Mouse (Mus musculus) heart, embryonic 11.5 days (tissue): ENCODE data around the gene Atg4c. TPM values are rescaled to one million over a fixed set of nuclear protein-coding genes. Genes with fewer than 3 reads are reported as not detected.

Experiments
- ATAC-seq: fragments of 200-750 bp; cut with Nextera tagmentation; replicated peaks from 2 replicates; pipeline ENCODE4 v1.8.0; 2017; ENCODE audit warnings: moderate library complexity; ENCODE audit not compliant: insufficient number of reproducible peaks, low FRiP score, low TSS enrichment
- H3K27ac ChIP-seq: fragments of 300-500 bp; sonication (generic); 2 replicates; pipeline ENCODE4 v1.5.1; 2014; ENCODE audit warnings: mild to moderate bottlenecking, low read depth, low read length
- H3K27me3 ChIP-seq: fragments of 300-500 bp; sonication (generic); 2 replicates; pipeline ENCODE4 v1.6.1; 2014; ENCODE audit warnings: mild to moderate bottlenecking, low read length, mixed read lengths; ENCODE audit not compliant: control insufficient read depth, insufficient read depth
- H3K36me3 ChIP-seq: fragments of 300-500 bp; sonication (generic); 2 replicates; pipeline ENCODE4 v1.6.1; 2014; ENCODE audit warnings: mild to moderate bottlenecking, low read length, moderate library complexity, mixed read lengths; ENCODE audit not compliant: control insufficient read depth, insufficient read depth
- H3K4me1 ChIP-seq: fragments of 300-500 bp; sonication (generic); 2 replicates; pipeline ENCODE4 v1.6.1; 2014; ENCODE audit warnings: low read length; ENCODE audit not compliant: control insufficient read depth, insufficient read depth
- H3K4me2 ChIP-seq: fragments of 300-500 bp; sonication (generic); 2 replicates; pipeline ENCODE4 v1.6.1; 2014; ENCODE audit warnings: mild to moderate bottlenecking, moderate library complexity
- H3K4me3 ChIP-seq: fragments of 300-500 bp; sonication (generic); 2 replicates; pipeline ENCODE4 v1.5.1; 2014; ENCODE audit warnings: low read depth, low read length
- H3K9ac ChIP-seq: fragments of 300-500 bp; sonication (generic); 2 replicates; pipeline ENCODE4 v1.6.1; 2014; ENCODE audit warnings: mild to moderate bottlenecking, low read depth, low read length, moderate library complexity
- H3K9me3 ChIP-seq: fragments of 300-500 bp; sonication (generic); replicated peaks from 2 replicates; pipeline ENCODE4 v1.6.1; 2016; ENCODE audit warnings: low read length; ENCODE audit not compliant: control insufficient read depth
- WGBS: fragments of 180-500 bp; shearing (Covaris S2); extraction: QIAGEN DNeasy Blood & Tissue Kit; methylation state at CpG from one replicate; pipeline ENCODE4 v1.1.7; 2014; ENCODE audit not compliant: insufficient replicate concordance; 5-methylcytosine and 5-hydroxymethylcytosine counted together
- polyA plus RNA-seq: library from polyadenylated mRNA; unstranded; fragments of >200 nt; fragmentation: Nextera tagmentation; extraction: Ambion mirVana; gene quantifications from 2 replicates; pipeline ENCODE4 v1.2.1, GENCODE M21; 2014

Atg4c gene
- polyA plus RNA-seq, result 11.0 and 12.4 TPM in 2 replicates

- Histone ChIP-seq H3K4me1 (no peaks in the 10 kb centered on the region; the same call in 1 of the 2 replicates), H3K4me3 (peak within 1 kb of the TSS; percentile 77), H3K27me3 (no peaks in the 10 kb centered on the region), H3K9me3 (no peaks in the 10 kb centered on the region), H3K36me3 (no peaks in the 10 kb centered on the region), H3K9ac (peak within 1 kb of the TSS; percentile 94), H3K4me2 (peak within 1 kb of the TSS; percentile 65), H3K27ac (peak within 1 kb of the TSS; percentile 93)
- under 1% methylated on average over 44 of the region's 50 CpGs for WGBS
- ATAC-seq, result peak; percentile 96
These were observed at the start of gene Atg4c for GRCm38 (mm10) chr4:99193810-99194582. TSS of gene Atg4c (plus strand) at chr4:99193934.

GRCm38 (mm10) chr4:99151434-99151833 lies 42.3 kb upstream of the Atg4c start:
- Histone ChIP-seq H3K27ac (no peak overlapping the region), H3K9me3 (no peaks in the 10 kb centered on the region), H3K4me2 (no peak overlapping the region), H3K27me3 (no peaks in the 10 kb centered on the region), H3K9ac (no peak overlapping the region), H3K4me3 (no peak overlapping the region), H3K4me1 (no peaks in the 10 kb centered on the region), H3K36me3 (no peaks in the 10 kb centered on the region)
- WGBS, result 85% methylated on average over 4 of the region's 4 CpGs
- no peak for ATAC-seq

- Histone ChIP-seq H3K4me3 (no peak overlapping the region), H3K27ac (no peak overlapping the region), H3K27me3 (no peaks in the 10 kb centered on the region), H3K9me3 (no peaks in the 10 kb centered on the region), H3K4me1 (no peaks in the 10 kb centered on the region), H3K9ac (no peak overlapping the region), H3K36me3 (no peaks in the 10 kb centered on the region), H3K4me2 (no peak overlapping the region)
- WGBS, result 53% methylated on average over 4 of the region's 4 CpGs
- no peak for ATAC-seq
These were observed 41.7 kb upstream of the Atg4c start for GRCm38 (mm10) chr4:99151885-99152558.

- H3K4me3 ChIP-seq, result no peak overlapping the region
These were observed 37.0 kb upstream of the Atg4c start for GRCm38 (mm10) chr4:99156641-99157307.

GRCm38 (mm10) chr4:99158495-99158894 lies 35.2 kb upstream of the Atg4c start:
- Histone ChIP-seq H3K9ac (no peak overlapping the region), H3K4me1 (no peaks in the 10 kb centered on the region), H3K27me3 (no peaks in the 10 kb centered on the region), H3K9me3 (no peaks in the 10 kb centered on the region), H3K4me2 (no peak overlapping the region), H3K4me3 (no peak overlapping the region), H3K36me3 (no peaks in the 10 kb centered on the region), H3K27ac (no peak overlapping the region)
- no peak for ATAC-seq
- 85% methylated on average over 5 of the region's 5 CpGs for WGBS

More at GRCm38 (mm10) chr4:99156641-99157307, 37.0 kb upstream of the Atg4c start:
- H3K36me3 ChIP-seq, result no peaks in the 10 kb centered on the region
- no peak for ATAC-seq
- 50% methylated on average over 11 of the region's 11 CpGs for WGBS
- no peak overlapping the region for H3K9ac ChIP-seq
- no peak overlapping the region for H3K4me2 ChIP-seq
- no peaks in the 10 kb centered on the region for H3K9me3 ChIP-seq
- H3K4me1 ChIP-seq, result no peaks in the 10 kb centered on the region
- no peaks in the 10 kb centered on the region for H3K27me3 ChIP-seq
- H3K27ac ChIP-seq, result no peak overlapping the region

- H3K4me1 ChIP-seq, result no peaks in the 10 kb centered on the region
- H3K9ac ChIP-seq, result no peak overlapping the region
- H3K9me3 ChIP-seq, result no peaks in the 10 kb centered on the region
- no peak overlapping the region for H3K4me2 ChIP-seq
- WGBS, result 23% methylated on average over 3 of the region's 3 CpGs
- H3K27me3 ChIP-seq, result no peaks in the 10 kb centered on the region
- H3K36me3 ChIP-seq, result no peaks in the 10 kb centered on the region
- H3K4me3 ChIP-seq, result no peak overlapping the region
- ATAC-seq, result no peak
- no peak overlapping the region for H3K27ac ChIP-seq
These were observed 33.3 kb upstream of the Atg4c start for GRCm38 (mm10) chr4:99160414-99160813.

GRCm38 (mm10) chr4:99160899-99161298 lies 32.8 kb upstream of the Atg4c start:
- Histone ChIP-seq H3K27ac (no peak overlapping the region), H3K36me3 (no peaks in the 10 kb centered on the region), H3K27me3 (no peaks in the 10 kb centered on the region), H3K4me1 (no peaks in the 10 kb centered on the region), H3K9ac (no peak overlapping the region), H3K4me3 (no peak overlapping the region), H3K9me3 (no peaks in the 10 kb centered on the region), H3K4me2 (no peak overlapping the region)
- WGBS, result 61% methylated on average over 5 of the region's 5 CpGs
- no peak for ATAC-seq

GRCm38 (mm10) chr4:99161457-99161971 lies 32.2 kb upstream of the Atg4c start:
- H3K36me3 ChIP-seq, result no peaks in the 10 kb centered on the region
- 27% methylated on average over 6 of the region's 6 CpGs for WGBS
- H3K9me3 ChIP-seq, result no peaks in the 10 kb centered on the region
- no peak overlapping the region for H3K4me3 ChIP-seq
- ATAC-seq, result no peak
- no peak overlapping the region for H3K27ac ChIP-seq
- no peak overlapping the region for H3K9ac ChIP-seq
- no peak overlapping the region for H3K4me2 ChIP-seq
- H3K4me1 ChIP-seq, result no peaks in the 10 kb centered on the region
- H3K27me3 ChIP-seq, result no peaks in the 10 kb centered on the region
